Mouse (Mus musculus) c-Kit-positive CD71-positive TER-119-negative erythroid progenitor cells, embryonic 14.5 days (primary cell): ENCODE results near the gene Prss1.
"Not testable (repeated sequence)": the region's sequence is repeated elsewhere in the genome, so short reads cannot be mapped to it uniquely, and the experiment has no call there.

Source experiments
- DNase-seq: peaks from one replicate; pipeline ENCODE4 v3.0.0-alpha.2; 2013; ENCODE audit warnings: low read depth

Prss1 gene

GRCm38 (mm10) chr6:41458632-41459031, at the start of gene Prss1:
TSS of gene Prss1 (plus strand) at chr6:41458932.
- DNase-seq = not testable (repeated sequence)

GRCm38 (mm10) chr6:41442261-41442660, 16.5 kb upstream of the Prss1 start:
- not testable (repeated sequence) for DNase-seq

GRCm38 (mm10) chr6:41446045-41446444, 12.7 kb upstream of the Prss1 start, which contains the start of gene Gm10334:
TSS of gene Gm10334 (minus strand) at chr6:41446145.
- DNase-seq = not testable (repeated sequence)

- DNase-seq = no peak
These were observed 40.6 kb downstream of the Prss1 start for GRCm38 (mm10) chr6:41499374-41499773.

- no peak for DNase-seq
These were observed 46.2 kb downstream of the Prss1 start for GRCm38 (mm10) chr6:41504915-41505314.

GRCm38 (mm10) chr6:41505323-41505722, 46.6 kb downstream of the Prss1 start:
- no peak for DNase-seq
